Mouse (Mus musculus): ENCODE data around the gene Tmem230. TPM values are rescaled to one million over a fixed set of nuclear protein-coding genes. Genes with fewer than 3 reads are reported as not detected.

Tmem230 gene
- polyA plus RNA-seq, 1 experiment from 2014 or later: 52.6 TPM

DNA sequence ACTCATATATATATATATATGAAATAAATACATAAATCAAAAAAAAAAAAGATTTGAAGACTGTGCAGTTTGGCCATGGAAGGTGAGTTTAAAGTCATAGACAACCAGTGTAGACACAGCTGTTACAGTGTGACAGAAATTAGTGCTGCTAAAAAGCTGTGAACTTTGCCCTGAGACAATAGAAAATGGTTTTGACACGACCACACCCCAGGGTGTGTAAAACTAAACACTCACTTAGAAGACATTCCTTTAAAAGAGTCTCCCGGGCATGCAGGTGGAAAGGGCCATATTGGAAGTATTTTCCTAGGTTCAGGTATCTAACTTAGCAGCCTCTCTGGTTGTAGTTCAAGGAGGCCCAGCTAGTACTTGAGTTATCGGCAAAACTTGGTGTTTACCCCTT, 44.4 kb downstream of the Tmem230 start:
- H3K4me3 ChIP-seq: no peak overlapping the region
- H3K9me3 ChIP-seq: no peaks in the 10 kb centered on the region
- no peaks in the 10 kb centered on the region for H3K36me3 ChIP-seq
- DNase-seq (ENCODE audit: low spot score): no peak
- no peaks in the 10 kb centered on the region for H3K27me3 ChIP-seq (ENCODE audit: insufficient read depth, poor library complexity, severe bottlenecking)
- no peak overlapping the region for H3K27ac ChIP-seq
- peaks cover 5% of the 10 kb centered on the region for H3K4me1 ChIP-seq (replicated peaks)
- WGBS: 76% methylated on average over 3 of the region's 3 CpGs

DNA sequence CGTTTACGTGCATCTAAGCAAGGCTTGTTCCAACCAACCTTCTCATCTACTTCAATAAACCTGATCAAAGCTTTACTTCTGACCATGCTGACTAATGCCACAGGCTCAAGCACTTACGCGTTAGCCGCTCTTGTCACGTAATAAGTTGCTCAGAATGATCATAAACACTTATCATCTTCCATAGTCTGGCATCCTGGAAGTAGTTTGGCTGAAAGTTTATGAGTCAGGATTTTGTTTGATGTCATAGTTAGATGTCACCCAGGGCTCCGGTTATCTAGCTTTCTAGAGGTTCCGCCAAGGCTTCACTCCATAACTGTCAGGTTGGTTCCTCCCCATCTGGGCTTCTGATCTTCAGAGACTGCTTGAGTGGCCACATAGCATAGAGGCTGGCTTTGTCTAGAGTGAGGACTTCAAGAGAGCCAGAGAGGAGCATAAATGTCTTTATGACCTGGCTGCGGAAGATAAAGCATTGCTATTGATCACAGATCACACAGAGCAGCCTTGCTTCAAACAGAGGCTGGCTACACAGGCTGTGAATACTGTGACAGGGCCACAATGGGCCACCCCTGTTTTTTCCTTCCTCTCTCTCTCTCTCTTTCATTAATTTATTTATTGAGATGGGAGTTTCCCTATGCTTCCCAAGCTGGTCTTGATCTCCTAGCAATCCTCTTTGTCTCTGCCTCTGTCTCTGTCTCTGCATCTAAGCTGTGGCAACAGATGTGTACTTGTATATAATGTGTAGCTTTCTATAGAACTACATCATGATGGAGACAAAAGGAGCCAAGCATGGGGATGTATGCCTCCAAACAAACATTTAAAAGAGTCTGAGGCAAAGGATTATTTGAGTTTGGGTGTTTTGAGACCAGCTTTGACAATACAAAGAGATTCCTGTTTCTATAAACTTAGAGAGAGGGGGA, 49.3 kb downstream of the Tmem230 start:
- Histone ChIP-seq H3K36me3 (no peaks in the 10 kb centered on the region), H3K27ac (peak overlapping the region; percentile 23; the same call in 1 of the 2 replicates), H3K9me3 (no peaks in the 10 kb centered on the region), H3K27me3 (ENCODE audit: insufficient read depth, poor library complexity, severe bottlenecking) (no peaks in the 10 kb centered on the region), H3K4me1 (replicated peaks) (peaks cover 8% of the 10 kb centered on the region), H3K4me3 (no peak overlapping the region)
- DNase-seq (ENCODE audit: low spot score): no peak
- WGBS: 86% methylated on average over 9 of the region's 9 CpGs

DNA sequence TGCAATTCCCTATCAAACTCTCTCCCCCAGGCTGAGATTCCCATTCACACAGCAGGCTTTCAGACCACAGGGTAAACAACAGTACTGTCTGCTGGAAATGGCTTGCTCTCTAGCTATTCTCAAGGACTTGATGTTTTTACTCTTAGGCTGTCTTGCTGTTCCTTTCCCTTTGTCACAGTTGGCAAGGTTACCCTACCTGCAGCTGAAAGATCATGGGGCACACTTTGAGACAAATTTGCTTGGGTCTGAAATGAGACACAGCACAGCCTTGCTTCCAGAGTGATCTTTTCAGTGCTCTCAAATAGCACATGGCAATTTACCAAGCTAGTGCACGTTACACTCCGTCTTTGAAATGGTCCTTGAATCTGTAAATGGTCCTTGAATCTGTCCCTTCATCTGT, 52.0 kb downstream of the Tmem230 start:
- H3K4me3 ChIP-seq: no peak overlapping the region
- WGBS: 85% methylated on average over 2 of the region's 2 CpGs
- no peak for DNase-seq (ENCODE audit: low spot score)
- no peaks in the 10 kb centered on the region for H3K27me3 ChIP-seq (ENCODE audit: insufficient read depth, poor library complexity, severe bottlenecking)
- H3K27ac ChIP-seq: no peak overlapping the region
- H3K4me1 ChIP-seq (replicated peaks): peaks cover 8% of the 10 kb centered on the region
- H3K9me3 ChIP-seq: no peaks in the 10 kb centered on the region
- H3K36me3 ChIP-seq: no peaks in the 10 kb centered on the region

DNA sequence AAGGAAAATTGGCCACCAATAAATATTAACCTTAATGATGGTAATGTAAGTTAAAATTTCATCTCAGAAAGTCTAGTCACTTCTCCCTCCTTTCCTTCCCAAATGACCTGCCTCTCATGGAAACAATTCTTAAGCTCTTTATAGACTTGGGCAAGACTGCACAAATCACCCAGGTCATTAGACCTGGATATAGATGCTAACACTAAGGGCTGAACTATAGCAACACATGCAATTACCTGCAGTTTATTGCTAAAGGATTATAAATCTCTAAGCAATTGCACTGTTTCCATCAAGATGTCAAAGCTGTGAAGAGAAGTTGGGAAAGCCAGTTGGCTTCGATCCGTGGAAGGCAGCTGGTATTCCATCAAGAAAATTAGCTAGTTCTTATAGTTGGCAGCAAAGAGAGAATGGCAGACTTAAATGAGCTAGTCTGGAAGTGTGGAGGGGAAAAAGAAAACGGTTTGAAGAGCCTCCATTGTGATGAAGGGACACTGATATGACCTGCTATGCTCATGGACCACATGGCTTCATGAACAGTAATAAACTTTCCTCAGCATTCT, 56.9 kb downstream of the Tmem230 start:
- Histone ChIP-seq H3K4me1 (replicated peaks) (no peaks in the 10 kb centered on the region), H3K27me3 (ENCODE audit: insufficient read depth, poor library complexity, severe bottlenecking) (no peaks in the 10 kb centered on the region), H3K36me3 (no peaks in the 10 kb centered on the region), H3K4me3 (no peak overlapping the region), H3K9me3 (no peaks in the 10 kb centered on the region), H3K27ac (no peak overlapping the region)
- DNase-seq (ENCODE audit: low spot score): no peak
- WGBS: 91% methylated on average over 3 of the region's 3 CpGs

Other genes with a start within 250 kb of the Tmem230 start
- 28.6 and 33.5 TPM in 2 replicates for gene Rassf2, start 217.5 kb downstream of the Tmem230 start, polyA plus RNA-seq (2016; fragmentation: Nextera tagmentation; extraction: Ambion mirVana)
- 10.3 and 11.8 TPM in 2 replicates for gene Slc23a2, start 102.7 kb downstream of the Tmem230 start, polyA plus RNA-seq (2016; fragmentation: Nextera tagmentation; extraction: Ambion mirVana)
- gene Pcna, start 5.5 kb upstream of the Tmem230 start, polyA plus RNA-seq (2016; fragmentation: Nextera tagmentation; extraction: Ambion mirVana): 311 and 400 TPM in 2 replicates
- 27.9 and 31.3 TPM in 2 replicates for gene Cds2, start 15.3 kb upstream of the Tmem230 start, polyA plus RNA-seq (2016; fragmentation: Nextera tagmentation; extraction: Ambion mirVana)
- gene Prokr2, start 137.6 kb upstream of the Tmem230 start, polyA plus RNA-seq (2016; fragmentation: Nextera tagmentation; extraction: Ambion mirVana): 0.56 and 0.90 TPM in 2 replicates